Mouse (Mus musculus) cortical plate, adult 2 months (tissue): ENCODE results near the gene Atp5d. TPM values are rescaled to one million over a fixed set of nuclear protein-coding genes. Genes with fewer than 3 reads are reported as not detected.

ENCODE experiments used
- H3K27ac ChIP-seq: fragments of 200-500 bp; 2 replicates; pipeline ENCODE4 v1.5.1; 2012; ENCODE audit warnings: low read length, control low read depth, inconsistent platforms; ENCODE audit not compliant: insufficient read depth
- H3K4me1 ChIP-seq: fragments of 200-500 bp; 2 replicates; pipeline ENCODE4 v1.6.1; 2011; ENCODE audit warnings: low read length; ENCODE audit not compliant: control insufficient read depth, insufficient read depth
- H3K4me3 ChIP-seq: fragments of 200-500 bp; 2 replicates; pipeline ENCODE4 v1.5.1; 2011; ENCODE audit warnings: mild to moderate bottlenecking, low read length, control low read depth; ENCODE audit not compliant: insufficient read depth
- CTCF ChIP-seq: fragments of 200-500 bp; IDR thresholded peaks from 2 replicates; pipeline ENCODE4 v1.5.1; 2011; ENCODE audit warnings: mild to moderate bottlenecking, control low read depth, low read length; ENCODE audit not compliant: insufficient read depth; ENCODE audit errors: extremely low read depth
- POLR2A ChIP-seq: fragments of 200-500 bp; IDR thresholded peaks from 2 replicates; pipeline ENCODE4 v1.6.1; 2011; ENCODE audit warnings: mild to moderate bottlenecking, low read length, control low read depth; ENCODE audit not compliant: insufficient read depth; ENCODE audit errors: extremely low read depth
- polyA plus RNA-seq: library from polyadenylated mRNA; depleted of rRNA; stranded (reverse); fragments of >200 nt; gene quantifications from 2 replicates; pipeline ENCODE4 v1.2.3, GENCODE M21; 2012; rRNA removed

The Atp5d gene
- 620 and 641 TPM in 2 replicates for polyA plus RNA-seq

GRCm38 (mm10) chr10:80138553-80139438, at the start of gene Atp5d:
Gene Atp5d, plus strand, starts transcription at chr10:80138632.
- peak within 1 kb of the TSS; percentile 98 for H3K4me3 ChIP-seq
- H3K4me1 ChIP-seq, result peaks cover 2% of the 10 kb centered on the region; the same call in 1 of the 2 replicates
- TF ChIP-seq CTCF, result no peak
- peak; percentile 44; the same call in 1 of the 2 replicates for TF ChIP-seq POLR2A
- peak within 1 kb of the TSS; percentile 98 for H3K27ac ChIP-seq

GRCm38 (mm10) chr10:80089146-80089545, 49.3 kb upstream of the Atp5d start:
- H3K4me1 ChIP-seq, result no peaks in the 10 kb centered on the region
- no peak overlapping the region for H3K27ac ChIP-seq
- TF ChIP-seq POLR2A (no peak), CTCF (no peak)
- no peak overlapping the region for H3K4me3 ChIP-seq

DNA sequence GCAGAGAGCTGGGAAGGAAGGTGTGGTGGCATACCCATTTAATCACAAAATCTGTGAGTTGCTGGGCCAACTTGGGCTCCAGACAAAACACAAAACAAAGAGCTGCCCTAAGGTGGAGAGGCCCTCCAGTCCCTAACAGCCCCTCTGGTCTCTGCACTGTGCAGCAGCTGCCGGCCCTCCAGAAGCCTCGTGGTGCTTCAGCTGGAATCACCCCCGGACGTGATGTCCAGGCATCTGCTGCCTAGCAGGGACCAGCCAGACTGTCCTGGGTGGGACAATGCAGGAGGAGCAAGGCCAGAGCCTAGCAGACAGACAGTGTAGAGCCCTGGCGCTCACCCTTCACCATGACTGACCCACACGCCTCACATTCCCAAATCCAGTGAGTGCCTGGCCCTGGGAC, 46.9 kb upstream of the Atp5d start:
- Histone ChIP-seq H3K4me3 (no peak overlapping the region), H3K27ac (no peak overlapping the region), H3K4me1 (no peaks in the 10 kb centered on the region)
- TF ChIP-seq POLR2A (no peak), CTCF (no peak)

- no peaks in the 10 kb centered on the region for H3K4me1 ChIP-seq
- H3K27ac ChIP-seq, result no peak overlapping the region
- H3K4me3 ChIP-seq, result no peak overlapping the region
- TF ChIP-seq POLR2A (no peak), CTCF (no peak)
Observed at GRCm38 (mm10) chr10:80092690-80093089, 45.7 kb upstream of the Atp5d start.

- Histone ChIP-seq H3K4me3 (no peak overlapping the region), H3K27ac (no peak overlapping the region), H3K4me1 (no peaks in the 10 kb centered on the region)
- TF ChIP-seq POLR2A (no peak), CTCF (no peak)
Observed at GRCm38 (mm10) chr10:80094085-80094484, 44.3 kb upstream of the Atp5d start.

- TF ChIP-seq POLR2A, result no peak
- no peak for TF ChIP-seq CTCF
- H3K4me1 ChIP-seq, result no peaks in the 10 kb centered on the region
- no peak overlapping the region for H3K4me3 ChIP-seq
- no peak overlapping the region for H3K27ac ChIP-seq
Observed at GRCm38 (mm10) chr10:80094684-80095083, 43.7 kb upstream of the Atp5d start.

- H3K4me3 ChIP-seq, result no peak overlapping the region
- TF ChIP-seq POLR2A (no peak), CTCF (no peak)
Observed at GRCm38 (mm10) chr10:80095547-80095946, 42.9 kb upstream of the Atp5d start.

GRCm38 (mm10) chr10:80097275-80097674, 41.2 kb upstream of the Atp5d start:
- TF ChIP-seq CTCF, result no peak
- no peak for TF ChIP-seq POLR2A
- Histone ChIP-seq H3K27ac (no peak overlapping the region), H3K4me3 (no peak overlapping the region), H3K4me1 (no peaks in the 10 kb centered on the region; the same call in 1 of the 2 replicates)

More at GRCm38 (mm10) chr10:80095547-80095946, 42.9 kb upstream of the Atp5d start:
- no peaks in the 10 kb centered on the region for H3K4me1 ChIP-seq
- no peak overlapping the region for H3K27ac ChIP-seq

- Histone ChIP-seq H3K4me3 (no peak overlapping the region), H3K4me1 (no peaks in the 10 kb centered on the region; the same call in 1 of the 2 replicates), H3K27ac (no peak overlapping the region)
- TF ChIP-seq POLR2A (no peak), CTCF (no peak)
Observed at GRCm38 (mm10) chr10:80098630-80099029, 39.8 kb upstream of the Atp5d start.

DNA sequence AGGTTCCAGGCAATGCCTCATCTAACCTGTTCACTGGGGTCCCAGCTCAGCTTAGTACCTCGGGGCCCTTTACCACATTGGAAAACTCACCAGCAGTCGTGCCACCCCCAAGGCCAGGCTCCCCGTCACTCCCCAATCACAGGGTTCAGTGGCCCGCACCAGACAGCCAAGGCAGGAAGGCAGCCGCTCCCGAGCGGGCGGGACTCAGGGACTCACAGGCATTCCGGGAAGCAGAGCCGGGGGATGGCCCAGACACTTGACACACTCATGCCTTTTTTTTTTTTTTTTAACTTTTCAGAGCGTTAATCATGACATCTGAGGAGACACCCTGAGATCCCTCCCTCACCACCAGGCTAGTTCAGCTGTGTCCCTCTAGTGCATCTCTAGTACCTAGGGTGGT, 37.5 kb upstream of the Atp5d start:
- TF ChIP-seq POLR2A, result no peak
- no peak for TF ChIP-seq CTCF
- no peak overlapping the region for H3K4me3 ChIP-seq
- no peak overlapping the region for H3K27ac ChIP-seq
- H3K4me1 ChIP-seq, result no peaks in the 10 kb centered on the region; the same call in 1 of the 2 replicates
